Mouse (Mus musculus) heart, adult 2 months (tissue): Measurements from ENCODE around the gene Acly. TPM values are rescaled to one million over a fixed set of nuclear protein-coding genes. Genes with fewer than 3 reads are reported as not detected.

Source experiments
- DNase-seq, 2 experiments: peaks; one replicate each; pipeline ENCODE4 v3.0.0; 2021
- H3K27ac ChIP-seq: fragments of 200-600 bp; 2 replicates; pipeline ENCODE4 v1.8.1; 2022
- H3K27me3 ChIP-seq: fragments of 200-500 bp; 2 replicates; pipeline ENCODE4 v1.6.1; 2012; ENCODE audit warnings: mild to moderate bottlenecking, low read length, inconsistent platforms, mixed read lengths; ENCODE audit not compliant: control insufficient read depth, insufficient read depth
- H3K36me3 ChIP-seq: fragments of 200-500 bp; 2 replicates; pipeline ENCODE4 v1.6.1; 2012; ENCODE audit warnings: low read length, inconsistent platforms; ENCODE audit not compliant: control insufficient read depth, insufficient read depth
- H3K4me1 ChIP-seq: fragments of 200-500 bp; 2 replicates; pipeline ENCODE4 v1.6.1; 2011; ENCODE audit warnings: low read length; ENCODE audit not compliant: control insufficient read depth, insufficient read depth
- H3K4me3 ChIP-seq: fragments of 200-600 bp; 2 replicates; pipeline ENCODE4 v1.8.1; 2022
- H3K79me2 ChIP-seq: fragments of 200-500 bp; replicated peaks from 2 replicates; pipeline ENCODE4 v1.6.1; 2012; ENCODE audit warnings: mild to moderate bottlenecking, inconsistent platforms, low read length, moderate library complexity, mixed read lengths; ENCODE audit not compliant: control insufficient read depth, insufficient read depth
- H3K9ac ChIP-seq: fragments of 200-500 bp; 2 replicates; pipeline ENCODE4 v1.6.1; 2012; ENCODE audit warnings: low read depth, mild to moderate bottlenecking, control low read depth, inconsistent platforms, low read length, mixed read lengths
- CTCF ChIP-seq: fragments of 200-600 bp; IDR thresholded peaks from 2 replicates; pipeline ENCODE4 v1.8.1; 2022; ENCODE audit warnings: antibody characterized with exemption, mild to moderate bottlenecking, moderate library complexity
- EP300 ChIP-seq: fragments of 200-500 bp; IDR thresholded peaks from 2 replicates; pipeline ENCODE4 v1.6.1; 2011; ENCODE audit warnings: low read depth, low read length, control low read depth; ENCODE audit not compliant: insufficient read depth
- POLR2A ChIP-seq: fragments of 200-500 bp; IDR thresholded peaks from 2 replicates; pipeline ENCODE4 v1.6.1; 2011; ENCODE audit warnings: mild to moderate bottlenecking, low read depth, low read length, control low read depth; ENCODE audit not compliant: insufficient read depth
- WGBS: fragments of 180-500 bp; shearing (Covaris S2); methylation state at CpG from one replicate; pipeline ENCODE4 v1.1.7; 2018; 5-methylcytosine and 5-hydroxymethylcytosine counted together
- intact Hi-C: fragments of 180-260 bp; cut with DNase I; formaldehyde crosslinking; loops from one replicate; pipeline ENCODE4 v1.15.1; 2025
- microRNA-seq, 2 experiments: library from miRNA; unstranded; fragments of <30 nt; microRNA quantifications; one replicate each; pipeline ENCODE4 v1.2.0; 2021
- polyA plus RNA-seq: library from polyadenylated mRNA; depleted of rRNA; stranded (reverse); fragments of >200 nt; gene quantifications from 2 replicates; pipeline ENCODE4 v1.2.3, GENCODE M21; 2012; rRNA removed
- total RNA-seq, 2 experiments: library from RNA; stranded (reverse); gene quantifications; 2 replicates each; pipeline ENCODE4 v1.2.3; 2021

The Acly gene
- total and polyA plus RNA-seq, 3 experiments, result 25.5 to 74.7 (median 34.6) TPM

DNA sequence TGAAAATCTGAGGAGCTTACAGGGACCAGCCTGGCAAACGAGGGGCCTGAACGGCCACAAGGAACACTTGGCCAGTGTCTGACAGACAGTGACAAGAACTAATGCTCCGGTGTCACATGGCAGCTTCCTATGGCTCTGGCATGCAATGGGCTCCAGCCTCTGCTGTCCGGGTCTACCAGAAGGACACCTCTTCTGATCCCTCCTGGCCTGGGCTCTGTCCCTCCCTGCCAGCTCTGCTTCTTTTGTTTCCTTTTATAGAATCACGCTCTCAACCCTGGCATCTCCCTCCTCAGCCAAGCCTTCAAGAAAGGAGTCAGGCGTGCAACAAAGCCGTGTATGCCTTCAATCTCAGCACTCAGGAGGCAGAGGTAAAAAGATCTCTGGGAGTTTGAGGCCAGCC lies 97.7 kb downstream of the Acly start:
- H3K36me3 ChIP-seq, result no peaks in the 10 kb centered on the region
- no peaks in the 10 kb centered on the region for H3K27me3 ChIP-seq
- WGBS, result 64% methylated on average over 7 of the region's 7 CpGs
- peaks cover 3% of the 10 kb centered on the region for H3K4me1 ChIP-seq
- H3K27ac ChIP-seq, result peak overlapping the region; percentile 75
- intact Hi-C loops, result no loop called here
- TF ChIP-seq EP300 (no peak), POLR2A (no peak), CTCF (no peak)
- H3K4me3 ChIP-seq, result no peak overlapping the region
- peak in 1 of 2 experiments; percentile 62 for DNase-seq
- no peak overlapping the region for H3K9ac ChIP-seq
- H3K79me2 ChIP-seq, result no peaks in the 10 kb centered on the region

GRCm38 (mm10) chr11:100428612-100429199 lies 99.1 kb downstream of the Acly start:
- no peaks in the 10 kb centered on the region for H3K36me3 ChIP-seq
- peaks cover 3% of the 10 kb centered on the region for H3K4me1 ChIP-seq
- no peaks in the 10 kb centered on the region for H3K79me2 ChIP-seq
- no peak overlapping the region for H3K9ac ChIP-seq
- peak; percentile 52 to 61 for DNase-seq
- TF ChIP-seq POLR2A (no peak), CTCF (no peak), EP300 (no peak)
- peak overlapping the region; percentile 75 for H3K27ac ChIP-seq
- H3K27me3 ChIP-seq, result no peaks in the 10 kb centered on the region
- WGBS, result 13% methylated on average over 9 of the region's 9 CpGs
- no peak overlapping the region for H3K4me3 ChIP-seq
- intact Hi-C loops, result loop anchor here (5.0 kb wide), 1 partner anchor 269 kb away; no protein-coding TSS in a partner anchor

DNA sequence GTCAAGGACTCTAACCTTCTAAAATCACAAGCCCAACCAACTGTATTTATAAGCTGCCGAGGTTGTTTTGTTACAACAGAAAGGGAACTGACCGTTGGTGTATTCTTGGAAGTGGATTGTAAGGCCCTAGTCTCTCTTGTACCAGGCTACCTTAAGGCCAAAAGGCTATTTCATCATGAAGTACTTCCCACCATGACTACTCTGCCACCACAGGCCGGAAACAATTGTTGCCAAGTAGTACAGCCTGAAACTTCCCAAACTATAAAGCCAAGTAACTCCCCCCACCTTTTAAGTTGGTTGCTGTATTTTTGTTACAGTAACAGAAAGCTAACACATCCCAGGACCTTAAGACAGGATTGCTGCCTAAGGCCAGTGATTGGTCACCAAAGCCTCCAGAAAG lies 101.0 kb downstream of the Acly start:
- Histone ChIP-seq H3K4me1 (peaks cover 3% of the 10 kb centered on the region), H3K36me3 (no peaks in the 10 kb centered on the region)
- TF ChIP-seq POLR2A (no peak), EP300 (no peak), CTCF (no peak)

More for the DNA sequence above, 101.0 kb downstream of the Acly start:
- no peak for DNase-seq
- no peak overlapping the region for H3K27ac ChIP-seq
- H3K9ac ChIP-seq, result no peak overlapping the region
- no peaks in the 10 kb centered on the region for H3K79me2 ChIP-seq
- 49% methylated on average over 3 of the region's 3 CpGs for WGBS
- no peaks in the 10 kb centered on the region for H3K27me3 ChIP-seq
- intact Hi-C loops, result loop anchor here (2.0 to 5.0 kb wide), 3 partner anchors 46 to 270 kb away; partner anchors contain the start of gene Klhl11
- H3K4me3 ChIP-seq, result no peak overlapping the region

Small RNA genes within 50 kb of the gene (microRNA-seq; reads per million reads assigned to microRNA genes)
- gene Gm27374 (0 reads per million in 2 experiments), gene Mir7116 (0 reads per million in 2 experiments)

Other genes starting within 250 kb of the Acly start
- 1,000 to 10,000 TPM; 1,735 to 2,054 TPM for gene Eif1, start 208.1 kb downstream of the Acly start, total RNA-seq
- 195 and 341 TPM in 2 replicates for gene Eif1, start 208.1 kb downstream of the Acly start, polyA plus RNA-seq
- not detected for gene Gast, start 193.6 kb downstream of the Acly start, total RNA-seq
- gene Gast, start 193.6 kb downstream of the Acly start, polyA plus RNA-seq, result not detected in 2 replicates
- 1 to 10 TPM; 1.3 to 1.5 TPM for gene Hap1, start 171.9 kb downstream of the Acly start, total RNA-seq
- 0.97 and 1.4 TPM in 2 replicates for gene Hap1, start 171.9 kb downstream of the Acly start, polyA plus RNA-seq
- 100 to 1,000 TPM; 234 to 237 TPM for gene Jup, start 130.2 kb downstream of the Acly start, total RNA-seq
- 317 and 318 TPM in 2 replicates for gene Jup, start 130.2 kb downstream of the Acly start, polyA plus RNA-seq
- 10 to 100 TPM; 13.4 to 16.8 TPM for gene P3h4, start 113.2 kb downstream of the Acly start, total RNA-seq
- gene P3h4, start 113.2 kb downstream of the Acly start, polyA plus RNA-seq, result 29.7 and 35.6 TPM in 2 replicates
- 1 to 10 TPM; 7.4 to 7.5 TPM for gene Fkbp10, start 112.3 kb downstream of the Acly start, total RNA-seq
- gene Fkbp10, start 112.3 kb downstream of the Acly start, polyA plus RNA-seq, result 24.8 and 35.6 TPM in 2 replicates
- 10 to 100 TPM; 23.5 to 24.1 TPM for gene Nt5c3b, start 86.2 kb downstream of the Acly start, total RNA-seq
- 44.0 and 63.3 TPM in 2 replicates for gene Nt5c3b, start 86.2 kb downstream of the Acly start, polyA plus RNA-seq
- 1 to 10 TPM in 1 of 2 experiments, under 1 TPM in 1; 0.50 to 1.0 TPM for gene Klhl10, start 86.1 kb downstream of the Acly start, total RNA-seq
- 0.86 and 1.8 TPM in 2 replicates for gene Klhl10, start 86.1 kb downstream of the Acly start, polyA plus RNA-seq
- 1 to 10 TPM; 7.2 to 8.0 TPM for gene Klhl11, start 55.3 kb downstream of the Acly start, total RNA-seq
- gene Klhl11, start 55.3 kb downstream of the Acly start, polyA plus RNA-seq, result 3.1 and 4.4 TPM in 2 replicates
- under 1 TPM in 1 of 2 experiments, not detected in 1; 0.18 TPM for gene Ttc25, start 17.6 kb upstream of the Acly start, total RNA-seq
- gene Ttc25, start 17.6 kb upstream of the Acly start, polyA plus RNA-seq, result 0.18 and 0.37 TPM in 2 replicates
- 1 to 10 TPM; 5.6 to 7.6 TPM for gene Cnp, start 46.9 kb upstream of the Acly start, total RNA-seq
- 9.5 and 11.4 TPM in 2 replicates for gene Cnp, start 46.9 kb upstream of the Acly start, polyA plus RNA-seq
- 10 to 100 TPM; 49.5 to 50.3 TPM for gene Nkiras2, start 91.2 kb upstream of the Acly start, total RNA-seq
- 91.2 and 107 TPM in 2 replicates for gene Nkiras2, start 91.2 kb upstream of the Acly start, polyA plus RNA-seq
- gene Dnajc7, start 92.2 kb upstream of the Acly start, total RNA-seq, result 100 to 1,000 TPM; 107 to 121 TPM
- 46.1 and 77.8 TPM in 2 replicates for gene Dnajc7, start 92.2 kb upstream of the Acly start, polyA plus RNA-seq
- gene Zfp385c, start 164.5 kb upstream of the Acly start, total RNA-seq, result under 1 TPM; 0.34 to 0.48 TPM
- gene Zfp385c, start 164.5 kb upstream of the Acly start, polyA plus RNA-seq, result 0.59 and 0.61 TPM in 2 replicates
- under 1 TPM; 0.55 to 0.70 TPM for gene Dhx58, start 176.3 kb upstream of the Acly start, total RNA-seq
- 2.8 and 3.0 TPM in 2 replicates for gene Dhx58, start 176.3 kb upstream of the Acly start, polyA plus RNA-seq
- gene Kat2a, start 184.5 kb upstream of the Acly start, total RNA-seq, result 10 to 100 TPM; 13.1 to 14.0 TPM
- 18.9 and 21.7 TPM in 2 replicates for gene Kat2a, start 184.5 kb upstream of the Acly start, polyA plus RNA-seq
- gene Hspb9, start 185.8 kb upstream of the Acly start, total RNA-seq, result not detected
- 0.50 and 0.62 TPM in 2 replicates for gene Hspb9, start 185.8 kb upstream of the Acly start, polyA plus RNA-seq
- 10 to 100 TPM; 53.0 to 56.3 TPM for gene Rab5c, start 210.2 kb upstream of the Acly start, total RNA-seq
- gene Rab5c, start 210.2 kb upstream of the Acly start, polyA plus RNA-seq, result 69.3 and 97.8 TPM in 2 replicates
- not detected for gene Kcnh4, start 231.9 kb upstream of the Acly start, total RNA-seq
- 0.04 TPM in 1 of 2 replicates, not detected in the other for gene Kcnh4, start 231.9 kb upstream of the Acly start, polyA plus RNA-seq
- gene Hcrt, start 234.9 kb upstream of the Acly start, total RNA-seq, result not detected
- gene Hcrt, start 234.9 kb upstream of the Acly start, polyA plus RNA-seq, result not detected in 2 replicates
- gene Ghdc, start 243.0 kb upstream of the Acly start, total RNA-seq, result 10 to 100 TPM; 10.1 to 11.6 TPM
- 11.2 and 12.8 TPM in 2 replicates for gene Ghdc, start 243.0 kb upstream of the Acly start, polyA plus RNA-seq